Mouse (Mus musculus): ENCODE data around the gene Ncapg2. TPM values are rescaled to one million over a fixed set of nuclear protein-coding genes. Genes with fewer than 3 reads are reported as not detected.
A peak's percentile ranks its signal among the peaks of the same experiment; 100 is the strongest.

The Ncapg2 gene
- 15.9 and 21.2 TPM in 2 replicates for polyA plus RNA-seq (2015; fragmentation: Nextera tagmentation; extraction: Ambion mirVana)

- Histone ChIP-seq H3K27ac (ENCODE audit: low read depth) (peak within 1 kb of the TSS; percentile 59), H3K9ac (replicated peaks) (peak within 1 kb of the TSS; percentile 92), H3K4me3 (ENCODE audit: low read depth, low read length) (peak within 1 kb of the TSS; percentile 91), H3K9me3 (ENCODE audit: low read length) (no peaks in the 10 kb centered on the region), H3K27me3 (ENCODE audit: insufficient read depth, low read length) (no peaks in the 10 kb centered on the region), H3K36me3 (replicated peaks; ENCODE audit: insufficient read depth, low read length) (peaks cover 24% of the 10 kb centered on the region), H3K4me2 (ENCODE audit: low read depth, low read length) (peak within 1 kb of the TSS; percentile 88), H3K4me1 (ENCODE audit: insufficient read depth) (peaks cover 15% of the 10 kb centered on the region)
- peak; percentile 100 for DNase-seq
- ATAC-seq = peak; percentile 98
- TF ChIP-seq EP300 (IDR thresholded peaks at IDR 0.05; ENCODE audit: low read depth) = peak; percentile 40; the same call in 1 of the 2 replicates
- no peak for TF ChIP-seq CTCF (IDR thresholded peaks at IDR 0.05; ENCODE audit: low read depth)
- WGBS (ENCODE audit: insufficient replicate concordance) = 1% methylated on average over 59 of the region's 72 CpGs
These were observed at the start of gene Ncapg2 for GRCm38 (mm10) chr12:116405045-116405835. TSS of gene Ncapg2 (plus strand) at chr12:116405402.

GRCm38 (mm10) chr12:116362091-116362490, 43.1 kb upstream of the Ncapg2 start:
- Histone ChIP-seq H3K9me3 (ENCODE audit: low read length) (no peaks in the 10 kb centered on the region), H3K27ac (ENCODE audit: low read depth) (no peak overlapping the region), H3K36me3 (replicated peaks; ENCODE audit: insufficient read depth, low read length) (peaks cover 37% of the 10 kb centered on the region), H3K4me2 (ENCODE audit: low read depth, low read length) (no peak overlapping the region), H3K4me3 (ENCODE audit: low read depth, low read length) (no peak overlapping the region), H3K4me1 (ENCODE audit: insufficient read depth) (no peaks in the 10 kb centered on the region), H3K9ac (replicated peaks) (no peak overlapping the region), H3K27me3 (ENCODE audit: insufficient read depth, low read length) (no peaks in the 10 kb centered on the region)
- DNase-seq (no peak), ATAC-seq (no peak)
- TF ChIP-seq EP300 (IDR thresholded peaks at IDR 0.05; ENCODE audit: low read depth) (no peak), CTCF (IDR thresholded peaks at IDR 0.05; ENCODE audit: low read depth) (no peak)

- no peak overlapping the region for H3K27ac ChIP-seq (ENCODE audit: low read depth)
- H3K4me2 ChIP-seq (ENCODE audit: low read depth, low read length) = no peak overlapping the region
- no peak for ATAC-seq
- peaks cover 55% of the 10 kb centered on the region for H3K36me3 ChIP-seq (replicated peaks; ENCODE audit: insufficient read depth, low read length)
- DNase-seq = no peak
- no peak overlapping the region for H3K9ac ChIP-seq (replicated peaks)
- 88% methylated on average over 3 of the region's 3 CpGs for WGBS (ENCODE audit: insufficient replicate concordance)
- no peaks in the 10 kb centered on the region for H3K4me1 ChIP-seq (ENCODE audit: insufficient read depth)
- no peaks in the 10 kb centered on the region for H3K9me3 ChIP-seq (ENCODE audit: low read length)
- TF ChIP-seq EP300 (IDR thresholded peaks at IDR 0.05; ENCODE audit: low read depth) = no peak
- no peak for TF ChIP-seq CTCF (IDR thresholded peaks at IDR 0.05; ENCODE audit: low read depth)
- H3K27me3 ChIP-seq (ENCODE audit: insufficient read depth, low read length) = no peaks in the 10 kb centered on the region
- no peak overlapping the region for H3K4me3 ChIP-seq (ENCODE audit: low read depth, low read length)
These were observed 38.3 kb upstream of the Ncapg2 start for GRCm38 (mm10) chr12:116366900-116367299.

- no peak overlapping the region for H3K27ac ChIP-seq (ENCODE audit: low read depth)
- H3K4me1 ChIP-seq (ENCODE audit: insufficient read depth) = no peaks in the 10 kb centered on the region
- no peak overlapping the region for H3K9ac ChIP-seq (replicated peaks)
- H3K9me3 ChIP-seq (ENCODE audit: low read length) = no peaks in the 10 kb centered on the region
- 88% methylated on average over 2 of the region's 2 CpGs for WGBS (ENCODE audit: insufficient replicate concordance)
- H3K4me2 ChIP-seq (ENCODE audit: low read depth, low read length) = no peak overlapping the region
- H3K27me3 ChIP-seq (ENCODE audit: insufficient read depth, low read length) = no peaks in the 10 kb centered on the region
- no peak overlapping the region for H3K4me3 ChIP-seq (ENCODE audit: low read depth, low read length)
- TF ChIP-seq EP300 (IDR thresholded peaks at IDR 0.05; ENCODE audit: low read depth) (no peak), CTCF (IDR thresholded peaks at IDR 0.05; ENCODE audit: low read depth) (no peak)
- H3K36me3 ChIP-seq (replicated peaks; ENCODE audit: insufficient read depth, low read length) = peaks cover 55% of the 10 kb centered on the region
- DNase-seq (no peak), ATAC-seq (no peak)
These were observed 37.9 kb upstream of the Ncapg2 start for GRCm38 (mm10) chr12:116367346-116367745.

- WGBS (ENCODE audit: insufficient replicate concordance) = 76% methylated on average over 2 of the region's 2 CpGs
- Histone ChIP-seq H3K4me1 (ENCODE audit: insufficient read depth) (no peaks in the 10 kb centered on the region), H3K36me3 (replicated peaks; ENCODE audit: insufficient read depth, low read length) (peaks cover 52% of the 10 kb centered on the region), H3K4me3 (ENCODE audit: low read depth, low read length) (no peak overlapping the region), H3K9ac (replicated peaks) (no peak overlapping the region), H3K27ac (ENCODE audit: low read depth) (no peak overlapping the region), H3K4me2 (ENCODE audit: low read depth, low read length) (no peak overlapping the region), H3K27me3 (ENCODE audit: insufficient read depth, low read length) (no peaks in the 10 kb centered on the region), H3K9me3 (ENCODE audit: low read length) (no peaks in the 10 kb centered on the region)
- no peak for ATAC-seq
- TF ChIP-seq CTCF (IDR thresholded peaks at IDR 0.05; ENCODE audit: low read depth) (no peak), EP300 (IDR thresholded peaks at IDR 0.05; ENCODE audit: low read depth) (no peak)
- DNase-seq = no peak
These were observed 36.3 kb upstream of the Ncapg2 start for GRCm38 (mm10) chr12:116368857-116369256.

- no peaks in the 10 kb centered on the region for H3K9me3 ChIP-seq (ENCODE audit: low read length)
- H3K36me3 ChIP-seq (replicated peaks; ENCODE audit: insufficient read depth, low read length) = 0 out of 2 replicates have a peak, but pooled peaks cover 3% of the 10 kb centered on the region
- H3K9ac ChIP-seq (replicated peaks) = no peak overlapping the region
- WGBS (ENCODE audit: insufficient replicate concordance) = 71% methylated on average over 2 of the region's 2 CpGs
- H3K4me2 ChIP-seq (ENCODE audit: low read depth, low read length) = no peak overlapping the region
- no peak for ATAC-seq
- no peaks in the 10 kb centered on the region for H3K4me1 ChIP-seq (ENCODE audit: insufficient read depth)
- H3K27me3 ChIP-seq (ENCODE audit: insufficient read depth, low read length) = no peaks in the 10 kb centered on the region
- no peak overlapping the region for H3K27ac ChIP-seq (ENCODE audit: low read depth)
- TF ChIP-seq EP300 (IDR thresholded peaks at IDR 0.05; ENCODE audit: low read depth) = no peak
- no peak for TF ChIP-seq CTCF (IDR thresholded peaks at IDR 0.05; ENCODE audit: low read depth)
- DNase-seq = no peak
- H3K4me3 ChIP-seq (ENCODE audit: low read depth, low read length) = no peak overlapping the region
These were observed 22.1 kb upstream of the Ncapg2 start for GRCm38 (mm10) chr12:116383101-116383500.

Data from liver, postnatal 0 days (tissue).